Mouse (Mus musculus) right cerebral cortex, postnatal 10 days (tissue): ENCODE data around the gene Galnt9.

Experiments used
- DNase-seq, 2 experiments: peaks; one replicate each; pipeline ENCODE4 v3.0.0; 2021; ENCODE audit warnings: low spot score in 2 of 2

Gene Galnt9

DNA sequence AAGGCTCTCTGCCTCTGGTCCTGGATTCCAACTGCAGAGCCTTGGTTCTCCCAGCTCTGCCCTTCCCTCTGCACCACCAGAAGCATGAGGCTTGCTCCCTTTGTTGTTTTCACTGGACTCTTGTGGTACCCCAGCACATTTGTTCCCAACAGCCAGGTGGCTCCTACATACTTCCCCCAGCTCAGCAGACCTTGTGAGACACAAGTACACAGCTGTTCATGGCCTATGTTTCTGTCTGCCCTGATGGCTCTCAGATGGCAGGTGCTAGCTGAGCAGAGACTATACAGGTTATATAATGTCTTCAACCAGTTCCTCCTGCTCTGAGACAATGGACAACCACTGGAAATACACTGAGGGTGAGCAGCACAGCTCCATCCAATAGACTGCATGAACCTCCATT lies 43.3 kb downstream of the Galnt9 start:
- no peak for DNase-seq

DNA sequence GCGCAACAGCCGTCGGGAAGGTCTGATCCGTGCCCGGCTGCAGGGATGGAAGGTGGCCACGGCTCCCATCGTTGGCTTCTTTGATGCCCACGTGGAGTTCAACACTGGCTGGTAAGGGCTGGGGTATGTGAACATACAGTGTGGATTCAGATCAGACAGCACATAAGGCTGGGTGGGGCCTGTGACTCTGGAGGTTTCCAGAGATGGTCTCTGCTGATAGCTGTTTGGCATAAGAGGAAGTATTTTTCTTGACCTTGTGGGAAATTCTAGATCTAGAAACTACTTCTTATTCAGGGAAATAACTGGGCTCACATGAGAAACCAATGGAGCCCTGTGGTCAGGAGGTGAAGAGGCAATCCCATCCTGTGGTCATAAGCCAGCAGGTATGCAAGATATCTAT lies 45.7 kb downstream of the Galnt9 start:
- DNase-seq: no peak

DNA sequence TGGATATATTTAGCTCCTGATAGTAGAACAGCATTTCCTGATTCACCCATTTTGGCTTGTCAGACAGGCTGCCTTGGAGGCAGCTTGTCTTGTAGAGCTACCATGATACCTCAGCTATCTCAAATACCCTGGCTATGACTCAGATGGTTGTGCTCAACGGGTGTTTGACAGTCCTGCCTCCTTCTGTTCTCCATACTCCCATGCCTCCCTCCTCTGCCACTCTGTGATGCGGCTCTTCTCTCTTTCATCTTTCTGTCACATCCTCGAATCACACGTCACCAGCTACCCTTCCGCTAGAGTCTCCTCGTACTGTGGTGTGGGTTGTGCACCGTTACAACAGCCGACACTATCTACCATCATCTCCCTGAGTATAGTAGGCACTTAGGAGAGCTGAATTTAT lies 50.3 kb downstream of the Galnt9 start:
- no peak for DNase-seq

DNA sequence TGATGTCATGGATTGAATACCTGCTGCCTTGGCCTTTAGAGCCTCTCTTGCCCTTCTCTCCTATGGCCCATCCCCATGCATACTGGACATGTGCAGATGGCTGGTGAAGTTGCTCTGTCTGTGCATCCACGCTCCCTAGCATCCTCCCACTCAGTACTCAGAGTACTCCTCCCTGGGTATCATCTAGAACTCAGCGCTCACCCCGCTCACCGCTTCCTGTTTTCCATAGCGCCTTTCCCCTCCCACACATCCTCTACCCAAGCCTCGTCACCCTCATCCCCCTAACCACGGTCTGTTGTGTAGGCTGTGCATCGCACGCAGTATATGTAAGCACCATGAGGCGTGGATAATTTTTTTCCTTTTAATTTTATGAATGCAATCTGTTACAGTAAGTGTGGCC lies 51.2 kb downstream of the Galnt9 start:
- peak; percentile 51 to 69 for DNase-seq

DNA sequence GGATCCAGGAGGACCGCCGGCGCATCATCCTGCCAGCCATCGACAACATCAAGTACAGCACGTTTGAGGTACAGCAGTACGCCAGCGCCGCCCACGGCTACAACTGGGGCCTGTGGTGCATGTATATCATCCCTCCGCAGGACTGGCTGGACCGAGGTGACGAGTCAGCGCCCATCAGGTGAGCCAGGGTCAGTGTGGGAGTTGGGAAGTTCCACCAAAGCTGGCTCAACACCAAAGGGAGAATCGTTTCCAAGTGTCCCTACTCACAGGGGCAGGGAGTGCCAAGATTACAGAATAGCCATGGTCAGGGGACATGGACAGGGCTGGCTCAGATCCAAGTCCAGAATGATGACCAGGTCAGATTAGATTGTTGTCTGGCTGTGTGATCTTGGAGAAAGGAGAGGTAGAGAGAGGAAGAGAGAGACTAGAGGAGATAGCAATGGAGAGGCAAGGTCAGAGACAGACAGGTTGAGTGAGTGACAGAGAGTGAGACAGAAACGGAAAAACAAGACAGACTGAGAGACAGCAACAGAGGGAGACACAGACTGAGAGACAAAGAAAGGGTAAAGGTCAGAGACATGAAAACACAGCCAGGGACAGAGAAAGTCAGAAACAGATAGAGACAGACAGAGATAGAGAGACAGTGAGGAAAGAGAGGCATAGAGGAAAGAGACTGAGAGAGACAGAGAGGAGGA lies 52.1 kb downstream of the Galnt9 start:
- DNase-seq: no peak

DNA sequence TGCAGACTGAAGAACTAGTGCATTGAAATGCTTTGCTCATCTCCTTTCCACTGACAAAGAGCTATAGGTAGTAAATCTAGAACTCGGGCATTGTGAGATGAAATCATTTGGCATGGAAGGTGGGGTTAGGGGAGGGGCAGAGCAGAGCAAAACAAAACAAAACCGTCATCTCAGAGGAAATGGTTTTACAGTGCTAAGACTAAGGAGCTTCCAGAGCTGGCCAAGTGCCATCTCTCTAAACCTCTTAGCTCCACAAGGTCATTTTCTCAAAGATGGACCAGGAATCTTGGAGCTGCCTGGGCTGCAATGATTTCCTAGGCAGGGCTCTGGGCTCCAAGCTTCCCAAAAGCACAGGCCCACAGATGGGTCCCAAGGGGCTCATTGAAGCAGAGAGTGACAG lies 53.3 kb downstream of the Galnt9 start:
- DNase-seq: no peak

DNA sequence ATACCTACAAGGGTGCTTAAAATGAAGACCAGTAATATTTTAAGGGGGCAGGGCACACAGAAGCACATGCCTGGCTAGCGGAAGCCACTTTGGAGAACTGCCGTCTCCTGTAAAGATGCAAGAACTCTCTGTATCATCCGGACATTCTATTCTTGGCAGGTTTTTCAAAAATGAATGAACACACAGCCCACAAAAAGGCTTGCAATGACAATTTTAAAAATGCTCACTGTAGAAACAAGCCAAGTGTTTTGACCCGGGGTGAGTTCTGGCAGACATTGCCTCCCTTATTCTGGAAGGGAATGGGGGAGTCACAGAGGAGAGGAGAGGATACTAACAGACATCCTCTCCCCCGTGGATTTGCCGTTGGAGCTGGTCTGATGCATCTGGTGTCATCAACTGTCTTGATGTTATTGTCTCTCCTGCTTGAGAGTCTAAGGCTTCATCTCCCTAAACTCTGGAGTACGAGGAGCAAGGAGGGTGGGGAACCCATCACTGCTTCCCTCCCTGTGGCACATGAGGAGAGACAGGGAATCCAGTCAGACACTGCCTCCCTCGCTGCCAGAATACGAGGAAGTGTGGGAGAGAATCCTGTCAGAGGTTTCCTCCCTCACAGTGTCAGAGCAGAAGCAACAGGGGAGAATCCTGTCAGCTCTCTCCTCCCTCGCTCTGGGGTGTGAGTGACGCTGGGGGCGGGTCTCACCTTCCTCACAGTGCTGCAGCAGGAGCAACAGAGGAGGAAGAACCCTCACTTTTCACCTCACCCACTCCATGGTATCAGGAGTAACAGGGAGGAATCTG lies 54.3 kb downstream of the Galnt9 start:
- DNase-seq: peak; percentile 74 to 78

DNA sequence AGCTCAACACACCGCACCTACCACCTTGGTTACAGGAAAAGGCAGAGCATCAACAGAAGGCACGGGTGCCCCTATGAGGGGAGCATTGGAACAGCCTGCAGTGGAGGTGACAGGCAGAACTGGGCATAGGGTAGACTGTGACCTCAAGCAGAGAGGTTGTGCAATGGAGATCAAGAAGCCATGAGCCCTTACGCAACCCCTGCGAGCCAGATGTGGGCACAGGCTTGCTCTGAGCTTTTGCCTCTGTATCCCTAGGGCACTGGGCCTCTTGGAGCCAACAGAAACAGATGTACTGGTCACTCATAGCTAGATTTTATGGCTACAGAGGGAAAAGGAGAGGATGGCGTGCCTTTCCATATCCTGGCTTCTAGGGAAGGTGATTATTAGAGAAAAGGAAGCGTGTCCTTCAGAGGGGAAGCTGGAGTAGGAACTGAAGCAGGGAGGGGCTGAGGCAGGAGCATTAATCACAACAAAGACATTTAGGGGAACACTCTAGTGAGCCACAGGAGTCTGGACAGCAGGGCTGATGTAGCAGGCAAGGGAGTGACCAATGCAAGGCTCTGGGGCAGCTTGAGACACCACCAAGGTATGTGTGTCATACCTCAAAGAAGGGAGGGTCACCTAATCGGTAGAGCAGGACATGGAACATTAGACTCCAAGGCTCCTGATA lies 59.0 kb downstream of the Galnt9 start:
- no peak for DNase-seq

DNA sequence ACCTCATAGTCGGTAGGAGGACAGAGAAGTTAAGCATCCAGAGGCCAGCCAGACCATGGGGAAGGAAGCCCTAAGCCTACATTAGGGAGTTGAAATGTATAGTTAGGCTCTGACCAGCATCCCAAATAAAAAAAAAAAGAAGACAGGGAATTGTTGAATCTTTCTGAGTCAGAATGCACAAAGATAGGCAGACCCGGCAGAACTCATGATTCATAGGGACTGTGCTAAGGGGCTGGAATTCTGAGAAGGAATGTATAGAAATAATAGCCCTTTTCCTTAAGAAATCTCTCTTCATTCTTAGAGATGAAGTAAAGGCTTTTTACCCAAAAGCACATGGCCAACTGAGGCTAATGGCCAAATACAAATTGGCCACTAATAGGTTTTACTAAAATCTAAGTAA lies 60.2 kb downstream of the Galnt9 start:
- no peak for DNase-seq

DNA sequence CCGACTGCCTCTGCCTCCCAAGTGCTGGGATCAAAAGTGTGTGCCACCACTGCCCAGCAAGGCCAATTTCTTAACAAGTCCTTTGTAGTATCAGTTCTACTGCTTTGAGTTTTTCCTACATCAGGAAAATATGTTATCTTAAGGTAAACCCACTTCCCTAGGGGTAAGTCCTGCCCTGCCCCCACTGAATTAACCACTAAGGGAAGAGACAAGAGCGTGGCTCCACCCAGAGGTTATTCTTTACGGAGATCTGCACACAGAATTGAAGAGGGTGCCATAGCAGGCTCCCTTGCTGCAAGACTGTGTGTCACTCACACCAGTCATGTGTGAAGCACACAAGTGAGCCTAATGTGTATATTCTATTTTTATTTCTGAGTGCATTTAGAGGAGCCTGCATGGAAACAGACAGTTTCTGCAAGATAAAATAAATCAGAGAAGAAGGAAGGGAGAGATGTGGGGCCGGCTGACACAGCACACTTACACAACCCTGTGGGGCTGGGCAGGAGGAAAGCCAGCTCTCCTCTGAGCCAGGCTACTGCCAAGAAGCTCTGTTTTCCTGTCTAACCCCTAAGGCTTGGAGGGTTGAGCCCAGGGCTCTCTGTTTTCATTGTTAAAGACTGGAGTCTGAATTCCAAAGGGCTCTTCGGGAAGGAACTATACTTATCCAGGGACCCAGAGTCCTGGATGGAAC lies 61.5 kb downstream of the Galnt9 start:
- peak in 1 of 2 experiments; percentile 53 for DNase-seq

DNA sequence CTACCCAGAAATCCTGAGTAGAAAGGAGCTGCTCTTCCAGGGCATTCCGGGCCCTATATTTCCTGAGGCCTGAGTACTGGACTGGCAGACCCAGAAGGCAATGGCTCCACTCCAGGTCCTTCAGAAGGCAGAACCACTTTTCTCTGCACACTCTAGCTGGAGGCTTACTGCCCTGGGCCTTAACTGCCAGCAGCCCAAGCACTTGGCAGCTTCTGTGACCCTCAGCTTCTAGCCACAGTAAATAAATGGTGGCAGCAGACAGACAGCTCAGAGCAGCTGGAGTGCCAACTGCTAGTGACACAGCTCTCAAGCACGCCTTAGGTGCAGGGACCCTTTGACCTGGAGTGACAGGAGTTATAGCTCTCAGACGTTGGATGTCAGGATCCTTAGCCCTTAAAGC lies 63.6 kb downstream of the Galnt9 start:
- peak; percentile 53 to 57 for DNase-seq

DNA sequence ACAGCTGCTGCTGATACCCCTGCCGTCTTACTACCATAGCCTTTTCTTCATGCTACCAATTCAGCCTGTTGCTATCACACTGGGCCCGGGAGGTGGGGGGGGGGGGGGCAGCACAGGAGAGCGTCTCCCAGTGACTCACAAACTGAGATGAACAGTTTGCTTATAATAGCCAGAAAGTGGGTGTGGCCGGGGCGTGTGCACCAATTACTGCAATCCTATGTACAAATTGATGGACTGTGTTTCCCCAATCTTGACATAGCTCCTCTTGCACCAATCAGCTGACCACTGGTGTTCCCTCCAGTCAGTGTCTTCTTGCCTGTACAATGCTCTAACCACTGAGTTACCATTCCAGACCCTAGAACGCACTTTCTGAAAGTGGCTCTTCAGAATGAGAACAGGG lies 64.2 kb downstream of the Galnt9 start:
- no peak for DNase-seq

DNA sequence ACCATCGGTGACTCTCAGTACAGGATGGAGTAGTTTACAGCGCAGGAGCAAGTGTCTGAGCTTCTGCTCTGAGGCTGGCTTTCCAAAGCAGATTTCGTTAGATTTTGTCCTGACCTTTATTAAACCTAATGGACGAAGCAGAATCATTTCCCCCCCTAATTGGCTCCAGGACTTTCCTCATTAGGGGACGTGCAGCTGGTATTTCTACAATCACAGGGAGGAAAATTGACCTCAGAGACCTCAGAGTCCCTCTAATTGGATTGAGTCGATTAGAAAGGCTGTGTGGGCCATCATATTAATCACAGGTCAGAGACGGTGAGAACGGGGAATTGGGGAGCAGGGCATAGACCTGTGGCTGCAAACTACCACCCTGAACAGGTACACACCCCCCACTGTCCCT lies 64.8 kb downstream of the Galnt9 start:
- no peak for DNase-seq

DNA sequence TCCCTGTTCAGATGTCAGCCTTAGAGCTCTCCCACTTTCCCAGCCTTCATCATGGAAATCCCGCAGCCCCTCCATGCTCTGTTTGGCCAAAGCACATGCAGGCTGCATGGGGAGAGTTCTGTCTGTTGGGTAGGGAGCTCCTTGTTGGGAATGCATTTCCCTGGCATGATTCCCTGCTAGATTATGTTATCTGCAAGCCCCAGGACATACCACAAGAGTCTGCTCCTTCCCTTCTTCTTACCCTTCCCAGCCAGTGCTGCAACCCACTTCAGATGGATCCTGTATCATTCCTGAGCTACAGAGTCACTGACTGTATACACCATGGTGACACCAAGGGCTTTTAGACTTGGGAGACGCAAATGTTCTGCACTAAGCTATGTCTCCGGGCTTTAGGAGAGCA lies 65.3 kb downstream of the Galnt9 start:
- DNase-seq: no peak

DNA sequence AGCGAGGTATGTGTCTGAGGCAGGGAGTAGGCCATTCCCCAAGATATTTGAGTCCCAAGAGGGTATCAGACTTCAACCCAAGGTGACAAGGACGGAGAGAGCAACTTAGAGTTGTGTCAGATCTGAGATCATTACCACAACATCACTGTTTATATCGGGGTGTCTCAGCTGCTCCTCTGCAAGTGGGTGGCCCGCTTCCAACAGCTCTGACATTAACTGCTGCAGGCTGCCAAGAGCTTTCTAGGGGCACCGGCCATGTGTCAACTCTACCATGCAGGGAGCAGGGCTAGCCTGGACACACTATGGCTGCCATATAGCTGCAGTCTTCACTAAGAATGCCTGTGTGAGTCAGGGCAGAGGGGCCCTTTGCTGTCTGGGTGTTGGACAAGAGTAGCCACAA lies 65.7 kb downstream of the Galnt9 start:
- DNase-seq: no peak

DNA sequence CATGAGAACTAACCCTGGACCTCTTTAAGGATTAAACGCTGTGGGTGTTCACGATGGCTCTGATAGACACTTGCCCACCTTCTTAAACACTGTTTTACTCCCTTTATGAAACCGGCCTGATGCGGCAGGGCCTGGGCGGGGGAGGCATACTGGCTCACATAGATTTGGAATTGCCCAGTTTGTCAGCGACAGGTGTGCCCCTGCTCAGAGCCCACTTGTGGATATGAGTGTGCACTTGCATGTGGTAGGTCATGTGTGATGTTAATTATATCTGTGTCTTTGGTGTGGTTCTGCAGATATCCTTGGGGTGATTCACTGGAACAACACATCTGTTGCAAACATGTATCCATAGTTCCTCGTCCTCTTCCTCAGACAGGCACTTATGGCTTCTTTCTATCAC lies 66.3 kb downstream of the Galnt9 start:
- DNase-seq: no peak

DNA sequence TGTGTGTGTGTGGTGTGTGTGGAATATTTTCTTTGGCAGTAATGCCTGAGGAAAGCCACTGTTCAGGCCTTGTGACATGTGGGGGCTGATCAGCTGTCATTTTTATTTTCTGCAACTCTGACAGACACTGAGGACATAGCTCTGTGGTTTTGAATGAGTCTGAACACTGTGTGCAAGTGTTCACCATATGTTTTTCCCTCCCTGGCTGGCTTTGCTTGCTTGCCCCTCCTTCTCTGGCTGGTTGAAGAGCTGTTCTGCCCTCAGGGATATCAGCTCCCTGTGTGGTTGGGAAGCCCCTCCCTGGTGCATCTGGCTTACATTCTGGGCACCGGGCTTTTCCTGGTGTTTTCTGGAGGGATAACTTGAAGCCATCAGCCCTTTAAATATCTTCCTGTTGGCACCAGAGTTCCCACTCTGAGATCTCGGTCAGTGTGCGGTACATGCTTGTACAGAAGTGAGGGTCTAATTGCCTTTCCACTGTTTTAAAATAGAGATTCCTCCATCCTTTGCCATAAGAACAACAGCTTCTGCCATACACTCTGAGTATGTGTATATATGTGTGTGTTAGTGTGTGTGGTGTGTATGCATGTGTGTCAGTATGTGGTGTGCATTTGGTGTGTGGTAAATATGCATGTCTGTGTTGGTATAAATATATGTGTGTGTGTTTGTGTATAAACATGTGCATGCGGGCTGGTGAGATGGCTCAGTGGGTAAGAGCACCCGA lies 67.4 kb downstream of the Galnt9 start:
- peak; percentile 56 to 69 for DNase-seq

DNA sequence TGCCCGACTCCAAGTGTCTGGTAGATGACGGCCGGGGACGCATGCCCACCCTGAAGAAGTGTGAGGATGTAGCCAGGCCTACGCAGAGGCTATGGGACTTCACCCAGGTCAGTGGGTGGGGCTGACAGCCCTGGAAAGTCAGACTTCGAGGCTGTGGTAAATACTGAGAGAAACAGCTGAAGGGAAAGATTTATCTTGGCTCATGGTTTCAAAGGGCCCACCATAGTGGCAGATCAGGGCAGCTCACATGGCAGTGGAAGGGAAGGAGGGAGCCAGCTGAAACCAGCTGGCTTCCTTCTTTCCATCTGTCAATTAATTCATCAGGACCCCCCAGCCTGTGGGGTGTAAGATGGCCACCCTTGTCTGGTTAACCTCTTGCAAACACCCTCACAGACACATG lies 75.1 kb downstream of the Galnt9 start:
- DNase-seq: no peak

DNA sequence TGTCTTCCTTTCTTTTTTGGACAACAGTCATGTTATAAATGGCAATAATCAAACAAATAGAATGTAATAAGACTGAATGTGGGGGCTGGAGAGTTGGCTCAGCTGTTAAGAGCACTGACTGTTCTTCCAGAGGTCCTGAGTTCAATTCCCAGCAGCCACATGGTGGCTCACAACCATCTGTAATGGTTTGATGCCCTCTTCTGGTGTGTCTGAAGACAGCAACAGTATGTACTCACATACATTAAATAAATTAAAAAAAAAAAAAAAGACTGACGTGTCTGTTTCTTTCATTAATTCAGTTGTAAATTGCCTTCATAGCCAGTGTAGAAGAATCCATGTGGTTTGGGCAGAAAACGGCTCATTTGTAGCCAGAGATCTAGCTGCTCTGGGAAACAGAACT lies 80.2 kb downstream of the Galnt9 start:
- no peak for DNase-seq

DNA sequence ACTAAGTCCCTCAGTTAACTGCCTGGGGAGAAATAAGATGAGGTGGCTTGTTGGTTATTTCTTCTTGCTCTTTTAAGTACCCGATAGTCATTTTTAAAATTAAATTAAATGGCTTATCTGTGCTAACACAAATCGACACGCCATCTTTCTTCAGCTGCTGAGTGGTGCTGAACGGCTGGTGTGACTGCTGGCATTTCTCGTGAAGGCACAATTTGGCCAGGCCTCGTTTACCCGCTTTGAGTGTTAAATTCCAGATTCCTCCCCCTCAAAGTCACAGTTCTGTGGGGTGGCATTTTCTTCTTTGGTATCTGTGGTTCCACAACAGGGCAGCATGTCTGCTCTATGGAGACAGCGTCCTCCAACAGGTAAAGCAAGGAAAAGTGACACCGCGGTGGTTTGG lies 83.2 kb downstream of the Galnt9 start:
- no peak for DNase-seq

DNA sequence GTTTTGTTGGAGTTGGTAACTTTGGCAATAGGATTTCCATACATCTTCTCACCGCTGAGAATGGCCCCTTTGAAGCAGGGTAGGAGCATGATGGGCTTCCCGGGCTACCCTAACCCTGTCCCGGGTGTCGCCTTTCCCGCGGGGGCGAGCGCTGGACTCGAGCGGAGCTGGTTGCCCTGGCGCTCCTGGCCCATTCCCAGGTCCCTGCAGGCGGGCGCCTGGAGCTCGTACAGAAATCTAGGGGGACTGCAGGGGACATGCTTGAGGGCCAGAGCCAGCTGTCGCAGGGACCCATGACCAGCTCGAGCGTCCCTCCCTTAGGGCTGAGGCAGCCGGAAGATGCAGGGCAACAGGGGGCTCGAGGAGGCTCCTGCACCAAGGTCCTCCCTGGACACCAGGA lies 84.0 kb downstream of the Galnt9 start:
- peak in 1 of 2 experiments; percentile 49 for DNase-seq
